Mouse (Mus musculus) heart, postnatal 0 days (tissue): ENCODE measurements around the gene Bco1.

Source experiments
- CTCF ChIP-seq: IDR thresholded peaks from 2 replicates; pipeline ENCODE4 v1.5.1; 2016; ENCODE audit warnings: antibody characterized with exemption, control low read depth, low read depth
- EP300 ChIP-seq: IDR thresholded peaks from 2 replicates; pipeline ENCODE4 v1.6.1; 2016; ENCODE audit warnings: antibody characterized with exemption, low read depth

- TF ChIP-seq CTCF (no peak), EP300 (no peak)
Observed at GRCm38 (mm10) chr8:117054146-117054545, 41.5 kb upstream of the Bco1 start.
